Mouse (Mus musculus): ENCODE results near the gene Sorbs1. TPM values are rescaled to one million over a fixed set of nuclear protein-coding genes. Genes with fewer than 3 reads are reported as not detected.

Gene Sorbs1
- total and polyA plus RNA-seq, 2 experiments from 2014 or later: 140 to 153 TPM

DNA sequence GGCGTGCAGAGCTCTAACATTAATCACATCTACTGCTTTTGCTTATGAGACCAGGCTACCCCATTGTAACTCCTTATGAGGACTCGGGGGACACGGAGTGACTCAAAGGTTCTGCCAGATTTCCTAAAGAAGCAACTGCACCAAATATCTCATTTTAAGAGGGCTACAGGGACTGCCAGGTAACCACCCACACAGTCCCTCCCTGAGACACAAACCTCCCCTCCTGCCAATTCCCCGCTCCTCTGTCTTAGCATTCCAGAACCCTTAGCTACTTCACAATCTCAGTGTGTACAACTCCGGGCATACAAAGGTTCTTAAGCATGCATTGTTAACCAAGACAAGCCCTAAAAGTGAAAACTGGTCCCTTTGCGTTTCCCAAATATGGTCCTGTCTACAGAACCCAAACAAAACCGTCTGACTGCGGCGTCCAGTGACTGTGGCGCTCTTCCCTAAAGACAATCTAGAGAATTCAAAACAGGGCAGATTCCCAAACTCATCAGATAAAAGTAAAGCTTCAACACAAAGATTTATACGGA is 104.0 kb downstream of the Sorbs1 start:
- H3K27me3 ChIP-seq (ENCODE audit: control insufficient read depth, insufficient read depth, low read length): no peaks in the 10 kb centered on the region
- no peak overlapping the region for H3K4me3 ChIP-seq (ENCODE audit: low read depth, low read length)
- no peak overlapping the region for H3K9ac ChIP-seq (replicated peaks; ENCODE audit: low read depth, low read length)
- peaks cover 51% of the 10 kb centered on the region for H3K4me1 ChIP-seq (ENCODE audit: control insufficient read depth, insufficient read depth)
- H3K9me3 ChIP-seq (replicated peaks; ENCODE audit: control insufficient read depth, low read length): no peaks in the 10 kb centered on the region
- DNase-seq (ENCODE audit: low spot score): no peak
- no peak for ATAC-seq (ENCODE audit: insufficient read depth, low read depth)
- no peak for TF ChIP-seq CTCF (IDR thresholded peaks at IDR 0.05; ENCODE audit: low read depth)
- no peaks in the 10 kb centered on the region for H3K36me3 ChIP-seq (replicated peaks; ENCODE audit: control insufficient read depth, insufficient read depth, low read length)
- H3K4me2 ChIP-seq (ENCODE audit: low read depth, low read length): no peak overlapping the region
- H3K27ac ChIP-seq (ENCODE audit: low read depth): peak overlapping the region; percentile 71
- WGBS: 73% methylated on average over 11 of the region's 11 CpGs

DNA sequence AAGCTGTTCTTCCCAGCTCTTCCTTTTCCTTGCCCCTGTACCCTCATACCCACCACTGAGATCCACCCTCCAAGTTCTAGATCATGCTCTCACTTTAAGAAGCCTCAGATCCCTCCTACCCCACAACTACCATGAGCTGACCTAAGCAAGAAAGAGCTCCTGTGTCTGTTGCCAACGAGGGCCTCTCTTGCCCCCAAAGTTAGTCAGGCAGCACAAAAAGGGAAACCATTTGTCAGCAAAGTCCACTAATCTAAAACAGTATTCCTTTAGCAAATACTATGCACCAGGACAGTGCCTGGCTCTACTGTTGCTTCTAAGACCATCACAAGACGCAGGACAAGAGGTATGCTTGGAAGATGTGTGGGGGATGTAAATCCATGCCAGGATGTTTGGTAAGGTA is 106.4 kb downstream of the Sorbs1 start:
- Histone ChIP-seq H3K36me3 (replicated peaks; ENCODE audit: control insufficient read depth, insufficient read depth, low read length) (no peaks in the 10 kb centered on the region), H3K9me3 (replicated peaks; ENCODE audit: control insufficient read depth, low read length) (no peaks in the 10 kb centered on the region), H3K4me3 (ENCODE audit: low read depth, low read length) (no peak overlapping the region), H3K4me1 (ENCODE audit: control insufficient read depth, insufficient read depth) (peaks cover 60% of the 10 kb centered on the region), H3K4me2 (ENCODE audit: low read depth, low read length) (no peak overlapping the region), H3K27ac (ENCODE audit: low read depth) (peak overlapping the region; percentile 79; the same call in 1 of the 2 replicates), H3K27me3 (ENCODE audit: control insufficient read depth, insufficient read depth, low read length) (no peaks in the 10 kb centered on the region), H3K9ac (replicated peaks; ENCODE audit: low read depth, low read length) (no peak overlapping the region)
- 57% methylated on average over 2 of the region's 2 CpGs for WGBS
- DNase-seq (ENCODE audit: low spot score) (no peak), ATAC-seq (ENCODE audit: insufficient read depth, low read depth) (no peak)
- TF ChIP-seq CTCF (IDR thresholded peaks at IDR 0.05; ENCODE audit: low read depth) (no peak), EP300 (IDR thresholded peaks at IDR 0.05; ENCODE audit: low read depth) (no peak)

DNA sequence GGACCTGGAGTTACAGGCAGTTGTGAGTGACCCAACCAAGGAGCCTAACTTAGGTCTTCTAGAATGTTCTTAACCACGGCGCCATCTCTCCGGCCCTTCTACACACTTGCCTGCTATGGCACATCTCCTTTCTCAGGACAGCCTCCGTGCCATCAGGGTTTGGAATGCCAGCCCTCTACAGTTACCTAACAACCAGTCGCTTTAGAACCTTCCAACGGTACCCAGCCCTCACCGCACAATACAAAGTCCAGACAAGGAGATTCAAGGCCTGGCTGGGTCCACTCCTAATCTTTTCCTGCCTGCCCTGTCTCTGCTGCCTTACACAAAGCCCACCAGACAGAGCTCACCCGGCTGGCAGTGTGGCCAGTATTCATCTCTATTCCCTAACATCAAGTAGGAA is 106.9 kb downstream of the Sorbs1 start:
- no peak for ATAC-seq (ENCODE audit: insufficient read depth, low read depth)
- H3K36me3 ChIP-seq (replicated peaks; ENCODE audit: control insufficient read depth, insufficient read depth, low read length): no peaks in the 10 kb centered on the region
- no peak overlapping the region for H3K9ac ChIP-seq (replicated peaks; ENCODE audit: low read depth, low read length)
- peak overlapping the region; percentile 79 for H3K27ac ChIP-seq (ENCODE audit: low read depth)
- H3K4me1 ChIP-seq (ENCODE audit: control insufficient read depth, insufficient read depth): peaks cover 62% of the 10 kb centered on the region
- H3K9me3 ChIP-seq (replicated peaks; ENCODE audit: control insufficient read depth, low read length): no peaks in the 10 kb centered on the region
- H3K4me3 ChIP-seq (ENCODE audit: low read depth, low read length): no peak overlapping the region
- no peaks in the 10 kb centered on the region for H3K27me3 ChIP-seq (ENCODE audit: control insufficient read depth, insufficient read depth, low read length)
- no peak overlapping the region for H3K4me2 ChIP-seq (ENCODE audit: low read depth, low read length)
- 93% methylated on average over 8 of the region's 8 CpGs for WGBS
- TF ChIP-seq CTCF (IDR thresholded peaks at IDR 0.05; ENCODE audit: low read depth) (no peak), EP300 (IDR thresholded peaks at IDR 0.05; ENCODE audit: low read depth) (no peak)
- no peak for DNase-seq (ENCODE audit: low spot score)

DNA sequence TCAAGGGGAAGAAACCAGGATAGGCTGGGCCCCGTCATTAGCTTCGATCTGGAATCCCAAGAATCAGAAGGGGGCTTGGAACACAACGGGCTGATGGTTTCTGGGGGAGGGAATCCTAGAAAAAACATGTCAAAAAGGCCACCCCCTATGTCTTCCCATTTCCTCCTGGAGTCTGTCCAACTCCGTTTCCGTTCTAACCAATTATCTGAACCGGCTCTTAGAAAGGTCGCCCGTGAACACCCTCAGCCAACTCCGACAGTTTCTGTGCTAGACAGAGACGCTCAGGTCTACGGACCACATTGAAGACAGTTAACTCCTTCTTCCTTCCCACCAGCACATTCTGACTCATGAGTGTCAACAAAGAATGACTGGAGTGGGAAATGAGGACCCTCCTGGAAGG is 107.8 kb downstream of the Sorbs1 start:
- Histone ChIP-seq H3K4me1 (ENCODE audit: control insufficient read depth, insufficient read depth) (peaks cover 65% of the 10 kb centered on the region), H3K27ac (ENCODE audit: low read depth) (peak overlapping the region; percentile 79), H3K36me3 (replicated peaks; ENCODE audit: control insufficient read depth, insufficient read depth, low read length) (0 out of 2 replicates have a peak, but pooled peaks cover 3% of the 10 kb centered on the region), H3K9me3 (replicated peaks; ENCODE audit: control insufficient read depth, low read length) (no peaks in the 10 kb centered on the region), H3K4me2 (ENCODE audit: low read depth, low read length) (no peak overlapping the region), H3K9ac (replicated peaks; ENCODE audit: low read depth, low read length) (no peak overlapping the region), H3K4me3 (ENCODE audit: low read depth, low read length) (no peak overlapping the region), H3K27me3 (ENCODE audit: control insufficient read depth, insufficient read depth, low read length) (no peaks in the 10 kb centered on the region)
- DNase-seq (ENCODE audit: low spot score) (peak; percentile 60), ATAC-seq (ENCODE audit: insufficient read depth, low read depth) (no peak)
- 18% methylated on average over 11 of the region's 11 CpGs for WGBS
- peak; percentile 66; the same call in 1 of the 2 replicates for TF ChIP-seq EP300 (IDR thresholded peaks at IDR 0.05; ENCODE audit: low read depth)
- no peak for TF ChIP-seq CTCF (IDR thresholded peaks at IDR 0.05; ENCODE audit: low read depth)

DNA sequence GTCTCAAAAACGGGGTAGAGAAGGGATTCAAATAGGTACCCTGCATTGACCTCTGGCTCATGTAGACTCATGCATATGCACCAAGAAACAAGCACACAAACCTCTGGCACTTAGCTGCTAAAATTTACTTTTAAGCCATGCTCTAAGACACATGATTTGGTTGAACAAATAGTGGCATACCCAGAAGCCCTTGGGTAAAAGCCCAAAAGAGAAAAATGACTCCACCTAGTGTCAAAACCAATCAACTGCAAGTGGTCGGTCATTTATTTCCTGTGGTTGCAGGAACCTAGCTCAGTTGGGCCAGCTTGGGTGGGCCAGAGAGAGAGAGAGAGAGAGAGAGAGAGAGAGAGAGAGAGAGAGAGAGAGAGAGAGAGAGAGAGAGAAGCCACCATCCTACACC is 109.0 kb downstream of the Sorbs1 start:
- H3K4me1 ChIP-seq (ENCODE audit: control insufficient read depth, insufficient read depth): peaks cover 56% of the 10 kb centered on the region

DNA sequence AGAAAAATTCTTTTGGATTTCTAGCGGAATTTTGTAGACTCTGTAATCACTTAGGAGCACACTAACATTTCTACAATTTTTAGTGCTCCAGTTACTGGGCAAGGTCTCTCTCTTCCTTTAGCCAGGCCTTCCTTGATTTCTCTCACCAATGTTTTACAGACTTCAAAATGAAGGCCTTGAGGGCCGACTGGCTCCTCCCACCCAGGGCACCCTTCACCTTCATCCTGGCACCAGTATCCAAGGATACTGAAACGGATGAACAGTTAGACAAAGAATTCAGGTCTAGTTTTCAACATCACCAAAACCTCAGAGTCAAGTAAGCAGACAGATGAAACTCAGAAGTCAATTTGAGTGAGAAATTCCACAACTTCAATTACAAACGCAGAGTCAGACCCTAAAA is 109.6 kb downstream of the Sorbs1 start:
- H3K27me3 ChIP-seq (ENCODE audit: control insufficient read depth, insufficient read depth, low read length): no peaks in the 10 kb centered on the region
- no peak overlapping the region for H3K9ac ChIP-seq (replicated peaks; ENCODE audit: low read depth, low read length)
- H3K4me3 ChIP-seq (ENCODE audit: low read depth, low read length): no peak overlapping the region
- DNase-seq (ENCODE audit: low spot score): no peak
- ATAC-seq (ENCODE audit: insufficient read depth, low read depth): no peak
- TF ChIP-seq CTCF (IDR thresholded peaks at IDR 0.05; ENCODE audit: low read depth) (no peak), EP300 (IDR thresholded peaks at IDR 0.05; ENCODE audit: low read depth) (no peak)
- WGBS: 80% methylated on average over 4 of the region's 4 CpGs
- no peak overlapping the region for H3K4me2 ChIP-seq (ENCODE audit: low read depth, low read length)
- peaks cover 12% of the 10 kb centered on the region; the same call in 1 of the 2 replicates for H3K36me3 ChIP-seq (replicated peaks; ENCODE audit: control insufficient read depth, insufficient read depth, low read length)
- no peak overlapping the region for H3K27ac ChIP-seq (ENCODE audit: low read depth)
- H3K9me3 ChIP-seq (replicated peaks; ENCODE audit: control insufficient read depth, low read length): no peaks in the 10 kb centered on the region
- H3K4me1 ChIP-seq (ENCODE audit: control insufficient read depth, insufficient read depth): peaks cover 54% of the 10 kb centered on the region

More for the DNA sequence above, 109.0 kb downstream of the Sorbs1 start:
- 65% methylated on average over 2 of the region's 2 CpGs for WGBS
- Histone ChIP-seq H3K4me2 (ENCODE audit: low read depth, low read length) (no peak overlapping the region), H3K4me3 (ENCODE audit: low read depth, low read length) (no peak overlapping the region), H3K36me3 (replicated peaks; ENCODE audit: control insufficient read depth, insufficient read depth, low read length) (peaks cover 11% of the 10 kb centered on the region; the same call in 1 of the 2 replicates), H3K9me3 (replicated peaks; ENCODE audit: control insufficient read depth, low read length) (no peaks in the 10 kb centered on the region), H3K27me3 (ENCODE audit: control insufficient read depth, insufficient read depth, low read length) (no peaks in the 10 kb centered on the region), H3K9ac (replicated peaks; ENCODE audit: low read depth, low read length) (no peak overlapping the region), H3K27ac (ENCODE audit: low read depth) (peak overlapping the region; percentile 79; the same call in 1 of the 2 replicates)
- TF ChIP-seq EP300 (IDR thresholded peaks at IDR 0.05; ENCODE audit: low read depth): no peak
- peak; percentile 42 for TF ChIP-seq CTCF (IDR thresholded peaks at IDR 0.05; ENCODE audit: low read depth)
- no peak for ATAC-seq (ENCODE audit: insufficient read depth, low read depth)
- no peak for DNase-seq (ENCODE audit: low spot score)
